Mouse (Mus musculus) kidney, postnatal 4 days (tissue): ENCODE results near the gene Pus10.
"Not testable (repeated sequence)": the region's sequence is repeated elsewhere in the genome, so short reads cannot be mapped to it uniquely, and the experiment has no call there.

Source experiments
- DNase-seq, 2 experiments: peaks; one replicate each; pipeline ENCODE4 v3.0.0; 2021; ENCODE audit warnings: mixed read lengths in 2 of 2

Gene Pus10

GRCm38 (mm10) chr11:23767369-23767768, 101.9 kb downstream of the Pus10 start:
- DNase-seq: not testable (repeated sequence)

DNA sequence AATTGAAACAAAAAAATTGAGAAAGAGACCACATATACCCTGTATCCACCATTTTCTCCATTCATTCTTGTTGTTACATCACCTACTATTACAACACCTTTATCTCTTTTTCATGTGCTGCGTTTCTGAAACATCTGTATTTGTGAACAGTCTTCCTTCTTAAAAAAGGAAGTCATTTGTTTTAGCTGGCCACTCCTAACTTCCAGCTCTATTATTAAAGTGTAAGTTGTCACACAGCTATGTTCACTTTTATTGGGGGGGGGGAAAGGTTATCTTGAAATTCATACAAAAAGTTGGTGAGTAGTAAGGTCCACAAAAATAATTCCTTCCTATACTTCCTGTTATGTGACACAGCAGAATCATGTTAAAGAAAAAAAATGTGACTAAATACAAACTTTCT, 102.5 kb downstream of the Pus10 start:
- no peak for DNase-seq

DNA sequence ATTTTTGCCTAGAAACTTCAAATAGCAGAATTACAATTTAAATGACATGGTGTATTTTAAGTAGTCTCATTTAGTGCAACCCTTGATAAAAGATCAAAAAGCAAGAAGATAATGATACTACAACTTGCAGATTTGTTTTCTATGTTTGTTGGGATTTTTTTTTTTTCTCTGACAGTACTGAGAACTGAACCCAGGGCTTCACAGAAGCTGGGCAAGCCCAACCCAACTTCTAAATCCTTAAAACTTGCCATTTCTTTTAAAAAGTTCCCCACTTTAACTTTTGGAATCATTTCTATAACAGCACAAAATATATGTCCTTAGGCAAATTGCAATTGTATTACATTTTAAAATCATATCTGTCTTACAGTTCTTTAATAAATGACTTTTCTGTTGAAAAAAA, 103.6 kb downstream of the Pus10 start:
- DNase-seq: no peak

GRCm38 (mm10) chr11:23769686-23770509, 104.4 kb downstream of the Pus10 start:
- DNase-seq: peak; percentile 24 to 51

GRCm38 (mm10) chr11:23770510-23770759, 105.0 kb downstream of the Pus10 start:
- no peak for DNase-seq

DNA sequence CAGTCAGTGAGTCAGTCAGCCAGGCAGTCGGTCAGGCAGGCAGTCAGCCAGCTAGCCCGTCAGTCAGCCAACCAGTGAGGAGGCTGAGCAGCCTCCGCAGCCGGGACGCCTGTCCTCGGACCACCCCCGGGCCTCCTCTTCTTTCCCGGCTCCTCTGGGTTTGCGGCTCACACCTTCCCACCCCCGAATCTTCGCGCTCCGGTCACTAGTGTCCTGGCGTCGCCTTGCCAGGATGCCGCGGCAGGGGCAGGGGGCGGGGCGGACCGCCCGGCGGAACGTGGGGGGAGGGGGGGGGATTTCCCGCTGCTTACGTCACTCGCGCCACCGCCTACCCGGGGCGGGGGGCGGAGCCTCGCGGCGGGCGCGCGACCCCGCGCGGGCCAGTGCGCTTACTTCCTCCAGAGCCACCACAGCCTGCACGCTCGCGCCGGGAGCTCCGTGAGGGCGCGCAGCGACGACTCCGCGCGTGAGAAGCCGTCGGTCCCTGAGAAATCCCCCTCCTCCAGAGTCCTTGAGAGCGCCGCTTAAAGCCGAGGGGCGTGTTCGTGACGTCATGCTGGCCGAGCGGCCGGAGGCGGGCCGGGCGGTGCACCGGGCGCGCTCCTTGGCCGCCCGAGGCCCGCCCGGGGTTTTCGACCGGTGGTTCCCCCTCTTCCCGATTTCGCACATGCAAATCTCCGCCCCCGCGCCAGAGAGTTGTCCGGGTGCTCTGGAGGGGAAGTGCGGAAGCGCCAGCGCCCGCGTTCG, 105.5 kb downstream of the Pus10 start, which contains the start of gene Rel:
TSS of gene Rel (minus strand) at position 211 of the 747 bp plus-strand sequence.
- DNase-seq: peak; percentile 89 to 93

DNA sequence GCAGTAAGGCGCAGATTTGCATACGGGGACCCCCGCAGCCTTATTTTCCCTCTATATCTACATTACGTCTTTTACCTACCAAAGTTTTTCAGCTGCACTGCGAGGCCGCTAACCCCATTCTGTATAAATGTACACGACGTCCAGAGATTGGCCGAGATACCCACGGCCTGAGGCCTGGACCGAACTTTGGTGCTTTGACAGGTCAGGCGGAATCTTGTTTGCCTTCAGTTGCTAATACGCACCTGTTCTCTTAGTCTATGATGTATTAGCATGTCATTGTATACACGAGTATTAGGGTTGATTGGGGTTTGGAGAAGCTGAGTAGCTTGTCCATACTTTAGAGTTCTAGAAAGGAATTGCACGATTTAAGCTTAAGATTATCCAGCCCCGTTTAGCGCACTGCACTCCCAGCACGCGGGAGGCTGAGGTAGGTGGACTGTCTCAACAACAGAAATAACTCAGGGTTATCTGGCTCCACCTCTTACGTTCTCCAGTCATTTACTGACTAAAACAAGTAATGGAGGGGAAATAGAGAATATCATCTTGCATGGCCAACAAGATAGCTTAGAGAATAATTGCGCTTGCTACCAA, 106.1 kb downstream of the Pus10 start:
- DNase-seq: no peak

- DNase-seq: no peak
Observed at GRCm38 (mm10) chr11:23772471-23772870, 107.0 kb downstream of the Pus10 start.

GRCm38 (mm10) chr11:23778787-23779201, 113.3 kb downstream of the Pus10 start:
- DNase-seq: no peak

DNA sequence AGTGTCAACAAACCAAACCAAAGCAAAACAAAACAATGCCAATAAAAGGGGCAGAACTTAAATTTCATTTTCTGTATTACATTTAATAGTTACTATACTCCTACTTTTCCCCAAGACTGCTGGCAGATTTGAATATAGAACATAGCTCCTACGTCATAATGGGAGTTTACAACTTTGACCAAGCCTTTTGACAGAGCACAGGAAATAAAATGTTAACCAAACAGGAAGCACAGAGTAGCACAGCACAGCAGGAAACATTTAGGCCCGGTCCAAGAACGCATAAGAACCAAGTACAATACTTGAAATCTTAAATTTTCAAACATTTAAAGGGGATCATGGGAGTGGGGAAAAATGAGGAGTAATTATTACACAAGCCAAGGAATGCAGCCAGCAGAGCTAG, 116.6 kb downstream of the Pus10 start:
- DNase-seq: no peak
